In the genomic region with DNA sequence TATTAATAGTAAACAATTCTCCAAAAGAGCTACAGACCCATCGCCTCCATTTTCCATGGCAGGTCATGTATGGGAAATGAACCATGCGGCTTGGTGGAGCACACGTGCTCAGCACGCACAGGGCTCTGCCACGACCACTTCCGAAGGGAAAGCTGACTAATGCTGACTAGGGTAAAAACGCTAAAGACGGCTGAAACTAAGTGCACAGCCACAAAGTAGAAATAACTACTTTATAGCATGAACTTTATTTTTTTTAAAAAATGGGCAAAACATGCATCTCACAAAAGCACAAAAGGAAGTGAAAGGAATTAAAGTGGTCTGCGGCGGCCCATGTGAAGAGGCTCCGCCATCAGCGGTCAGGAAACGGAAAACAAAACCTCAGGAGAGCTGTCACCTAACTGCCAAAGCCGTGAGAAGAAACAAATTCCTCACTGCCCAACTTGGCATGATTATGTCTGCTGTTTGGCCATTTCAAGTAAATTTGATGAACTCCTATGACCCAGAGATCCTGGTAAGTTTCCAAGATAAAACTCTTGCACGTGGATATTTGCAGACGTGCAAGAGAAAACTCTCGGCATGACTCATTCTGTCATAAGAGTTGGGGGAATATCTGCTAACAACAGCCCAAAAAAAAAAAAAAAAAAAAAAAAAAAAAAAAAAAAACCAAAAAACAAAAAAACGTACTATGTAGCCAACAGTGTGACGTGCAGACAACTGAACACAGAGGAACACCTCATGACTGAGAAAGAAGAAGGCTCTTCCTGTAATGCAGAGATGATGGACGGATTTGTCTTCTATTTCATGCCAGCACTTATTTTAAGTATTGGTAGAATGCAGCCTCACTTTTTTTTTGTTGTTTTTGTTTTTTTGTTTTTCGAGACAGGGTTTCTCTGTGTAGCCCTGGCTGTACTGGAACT, we compare ENCODE assay signal across 13 mouse cellular contexts.
DNase-seq lines count a peak whose midpoint lies in the region; ATAC-seq lines count a peak whose summit lies in the region.
"Had no signal": no experiment of that assay in that cellular context is flagged by ENCODE, and none has a peak within 500 bp of the region (broad histone marks: within the 10 kb centered on the region; RNA-seq: fewer than 3 reads in every experiment).

No protein-coding gene starts in this region.

- intact Hi-C loops in heart, postnatal 36 days (cut with DNase I) = no loop called here

- no peak overlapping the region for H3K4me3 ChIP-seq in midbrain, embryonic 16.5 days (ENCODE audit: low read depth, low read length)
- H3K4me3 ChIP-seq: forebrain, embryonic 12.5 days; hindbrain, embryonic 15.5 days; lung, embryonic 15.5 days had no signal

- H3K9ac ChIP-seq in midbrain, embryonic 16.5 days (ENCODE audit: low read depth, low read length) = no peak overlapping the region
- H3K9ac ChIP-seq: forebrain, embryonic 12.5 days; hindbrain, embryonic 15.5 days; lung, embryonic 15.5 days had no signal

- peak; percentile 45 to 52 for DNase-seq in heart, adult 18-20 months
- DNase-seq in heart, postnatal 36 days = no peak
- peak; percentile 95 for DNase-seq in 416B (ENCODE audit: low read depth)
- DNase-seq in adipocyte (ENCODE audit: low spot score) = peak; percentile 83
- DNase-seq in embryo, embryonic 10.5 days (ENCODE audit: low spot score) = no peak
- DNase-seq: gastrocnemius, postnatal 36 days; kidney, postnatal 14 days had no signal

- peaks cover 10% of the 10 kb centered on the region for H3K9me3 ChIP-seq in midbrain, embryonic 16.5 days (replicated peaks; ENCODE audit: control insufficient read depth, low read length, poor library complexity, severe bottlenecking)
- H3K9me3 ChIP-seq: forebrain, embryonic 12.5 days; hindbrain, embryonic 15.5 days had no signal

- no peak overlapping the region for H3K4me2 ChIP-seq in midbrain, embryonic 16.5 days (ENCODE audit: low read length)
- H3K4me2 ChIP-seq: forebrain, embryonic 12.5 days; hindbrain, embryonic 15.5 days; lung, embryonic 15.5 days had no signal

- 94% methylated on average over 21 of the region's 21 CpGs for WGBS in midbrain, embryonic 16.5 days

- H3K27me3 ChIP-seq in midbrain, embryonic 16.5 days (ENCODE audit: control insufficient read depth, insufficient read depth, low read depth, low read length) = no peaks in the 10 kb centered on the region
- H3K27me3 ChIP-seq: forebrain, embryonic 12.5 days; hindbrain, embryonic 15.5 days; lung, embryonic 15.5 days had no signal

- no peak overlapping the region for H3K27ac ChIP-seq in midbrain, embryonic 16.5 days (ENCODE audit: low read length)
- H3K27ac ChIP-seq: forebrain, embryonic 12.5 days; hindbrain, embryonic 15.5 days; lung, embryonic 15.5 days had no signal

- peak; percentile 75 for ATAC-seq in megakaryocyte, adult 5-6 weeks (ENCODE audit: poor library complexity, severe bottlenecking)
- ATAC-seq in monocyte, adult 5-6 weeks (replicated peaks; ENCODE audit: insufficient number of reproducible peaks, low FRiP score, low TSS enrichment, poor library complexity, severe bottlenecking) = no peak
- ATAC-seq in midbrain, embryonic 16.5 days = no peak

- H3K36me3 ChIP-seq in midbrain, embryonic 16.5 days (ENCODE audit: control insufficient read depth, insufficient read depth, low read length) = no peaks in the 10 kb centered on the region

- H3K4me1 ChIP-seq in midbrain, embryonic 16.5 days (ENCODE audit: control insufficient read depth, insufficient read depth, low read length) = no peaks in the 10 kb centered on the region
- H3K4me1 ChIP-seq: forebrain, embryonic 12.5 days; hindbrain, embryonic 15.5 days; lung, embryonic 15.5 days had no signal

Comparison
In these comparisons a context has a peak if more than half of its experiments do, and no peak if none do; other contexts are left out.
1. DNase-seq: peak in heart, adult 18-20 months (2 of 2), 416B (single experiment) and adipocyte (single experiment); none in heart, postnatal 36 days (0 of 2) and embryo, embryonic 10.5 days (single experiment).